Comparison of ENCODE assay signal across 9 mouse cellular contexts in genomic region chr17:34653746-34654285, GRCm38 (mm10). TPM values are rescaled to one million over a fixed set of nuclear protein-coding genes. Genes with fewer than 3 reads are reported as not detected.
DNase-seq lines count a peak whose midpoint lies in the region; TF ChIP-seq lines count a peak whose summit lies in the region.
"Had no signal": no experiment of that assay in that cellular context is flagged by ENCODE, and none has a peak within 500 bp of the region (broad histone marks: within the 10 kb centered on the region; RNA-seq: fewer than 3 reads in every experiment).

No protein-coding gene starts in this region.

- no peaks in the 10 kb centered on the region for H3K36me3 ChIP-seq in heart, adult 2 months (ENCODE audit: control insufficient read depth, insufficient read depth, low read length)

- no peaks in the 10 kb centered on the region for H3K79me2 ChIP-seq in heart, adult 2 months (replicated peaks; ENCODE audit: control insufficient read depth, insufficient read depth, low read length)

- peaks cover 23% of the 10 kb centered on the region for H3K4me1 ChIP-seq in heart, adult 2 months (ENCODE audit: control insufficient read depth, insufficient read depth, low read length)
- peaks cover 26% of the 10 kb centered on the region for H3K4me1 ChIP-seq in olfactory bulb, adult 2 months (ENCODE audit: control insufficient read depth, insufficient read depth, low read length)

- TF ChIP-seq CTCF in heart, adult 2 months (IDR thresholded peaks at IDR 0.05) = peak; percentile 93
- peak; percentile 25 for TF ChIP-seq CTCF in olfactory bulb, adult 2 months (IDR thresholded peaks at IDR 0.05; ENCODE audit: insufficient read depth, low read depth, low read length)

- no peak overlapping the region for H3K9ac ChIP-seq in heart, adult 2 months (ENCODE audit: low read depth, low read length)

- WGBS in heart, adult 2 months = 68% methylated on average over 9 of the region's 9 CpGs
- 62% methylated on average over 9 of the region's 9 CpGs for WGBS in olfactory bulb, adult 2 months

- intact Hi-C loops in heart, adult 2 months (cut with DNase I) = loop anchor here (1.0 to 2.0 kb wide), 2 partner anchors 27 to 59 kb away; no protein-coding TSS in a partner anchor

- H3K4me3 ChIP-seq in heart, adult 2 months = no peak overlapping the region
- no peak overlapping the region for H3K4me3 ChIP-seq in olfactory bulb, adult 2 months (ENCODE audit: insufficient read depth, low read depth, low read length)

- TF ChIP-seq POLR2A in heart, adult 2 months (IDR thresholded peaks at IDR 0.05; ENCODE audit: insufficient read depth, low read depth, low read length) = no peak
- no peak for TF ChIP-seq POLR2A in olfactory bulb, adult 2 months (IDR thresholded peaks at IDR 0.05; ENCODE audit: insufficient read depth, low read depth, low read length)

- no peaks in the 10 kb centered on the region for H3K27me3 ChIP-seq in heart, adult 2 months (ENCODE audit: control insufficient read depth, insufficient read depth, low read length)

- peak overlapping the region; percentile 83 for H3K27ac ChIP-seq in heart, adult 2 months
- H3K27ac ChIP-seq in olfactory bulb, adult 2 months (ENCODE audit: insufficient read depth, low read depth, low read length) = no peak overlapping the region

- DNase-seq in heart, adult 2 months = peak; percentile 61 to 76
- no peak for DNase-seq in heart, adult 9 months (ENCODE audit: low spot score in 2 of 2)
- DNase-seq in spleen, adult 12 weeks (ENCODE audit: low spot score) = peak; percentile 35
- DNase-seq in spleen, postnatal 36 days (ENCODE audit: low spot score in 2 of 2) = no peak
- DNase-seq in c-Kit-positive CD71-negative TER-119-negative erythroid progenitor cells, embryonic 14.5 days (ENCODE audit: low read depth) = peak; percentile 64
- DNase-seq in induced T-regulatory cell, adult 2 months (ENCODE audit: low read depth) = peak; percentile 79
- no peak for DNase-seq in yolk sac, embryonic 10.5 days (ENCODE audit: low spot score)

- TF ChIP-seq EP300 in heart, adult 2 months (IDR thresholded peaks at IDR 0.05; ENCODE audit: insufficient read depth, low read depth, low read length) = no peak

RNA-seq across cellular contexts. Expression of gene Atf6b, which starts 6.9 kb away (rescaled TPM):
- 10 to 100 TPM; 15.3 to 18.4 TPM for total RNA-seq in heart, adult 2 months (2021)
- 25.3 and 27.4 TPM in 2 replicates for polyA plus RNA-seq in heart, adult 2 months (2012; rRNA removed)
- polyA plus RNA-seq in olfactory bulb, adult 2 months (2012; ENCODE audit: insufficient read depth, insufficient read length, low replicate concordance, missing spikeins) = not detected in 2 replicates

RNA-seq across cellular contexts. Expression of gene Fkbpl, which starts 9.3 kb away (rescaled TPM):
- 1 to 10 TPM; 7.9 TPM for total RNA-seq in heart, adult 2 months (2021)
- polyA plus RNA-seq in heart, adult 2 months (2012; rRNA removed) = 4.0 and 8.8 TPM in 2 replicates
- polyA plus RNA-seq in olfactory bulb, adult 2 months (2012; ENCODE audit: insufficient read depth, insufficient read length, low replicate concordance, missing spikeins) = not detected in 2 replicates

RNA-seq across cellular contexts. Expression of gene Tnxb, which starts 16.5 kb away (rescaled TPM):
- total RNA-seq in heart, adult 2 months (2021) = 10 to 100 TPM; 28.5 to 28.8 TPM
- polyA plus RNA-seq in heart, adult 2 months (2012; rRNA removed) = 27.3 and 32.7 TPM in 2 replicates
- not detected in 2 replicates for polyA plus RNA-seq in olfactory bulb, adult 2 months (2012; ENCODE audit: insufficient read depth, insufficient read length, low replicate concordance, missing spikeins)
- total RNA-seq: common myeloid progenitor, adult 5-6 weeks had no signal

RNA-seq across cellular contexts. Expression of gene Prrt1, which starts 24.5 kb away (rescaled TPM):
- total RNA-seq in heart, adult 2 months (2021) = 1 to 10 TPM in 1 of 2 experiments, under 1 TPM in 1; 0.86 to 1.4 TPM
- polyA plus RNA-seq in heart, adult 2 months (2012; rRNA removed) = 2.7 and 7.0 TPM in 2 replicates
- polyA plus RNA-seq in olfactory bulb, adult 2 months (2012; ENCODE audit: insufficient read depth, insufficient read length, low replicate concordance, missing spikeins) = not detected in 2 replicates
- total RNA-seq: common myeloid progenitor, adult 5-6 weeks had no signal

RNA-seq across cellular contexts. Expression of gene Ppt2, which starts 25.5 kb away (rescaled TPM):
- 10 to 100 TPM; 53.0 to 63.9 TPM for total RNA-seq in heart, adult 2 months (2021)
- polyA plus RNA-seq in heart, adult 2 months (2012; rRNA removed) = 50.5 and 55.7 TPM in 2 replicates
- not detected in 2 replicates for polyA plus RNA-seq in olfactory bulb, adult 2 months (2012; ENCODE audit: insufficient read depth, insufficient read length, low replicate concordance, missing spikeins)

Comparison
In these comparisons a context has a peak if more than half of its experiments do, and no peak if none do; other contexts are left out.
1. DNase-seq: peak in heart, adult 2 months (2 of 2), spleen, adult 12 weeks (single experiment), c-Kit-positive CD71-negative TER-119-negative erythroid progenitor cells, embryonic 14.5 days (single experiment) and induced T-regulatory cell, adult 2 months (single experiment); none in heart, adult 9 months (0 of 2), spleen, postnatal 36 days (0 of 2) and yolk sac, embryonic 10.5 days (single experiment).
2. RNA of gene Tnxb, which starts 16.5 kb away (polyA plus RNA-seq): 27.3 to 32.7 TPM in heart, adult 2 months; not detected in olfactory bulb, adult 2 months; every median in the first group is over 10 times any median in the second.